Mouse (Mus musculus) embryo, embryonic 9.5 days (tissue): ENCODE results near the gene Nfkbiz.

Experiments used
- DNase-seq: peaks from one replicate; pipeline ENCODE4 v3.0.0-alpha.2; 2017; ENCODE audit errors: extremely low spot score

Nfkbiz gene

GRCm38 (mm10) chr16:55804799-55805198 lies 33.9 kb downstream of the Nfkbiz start:
- DNase-seq, result no peak

DNA sequence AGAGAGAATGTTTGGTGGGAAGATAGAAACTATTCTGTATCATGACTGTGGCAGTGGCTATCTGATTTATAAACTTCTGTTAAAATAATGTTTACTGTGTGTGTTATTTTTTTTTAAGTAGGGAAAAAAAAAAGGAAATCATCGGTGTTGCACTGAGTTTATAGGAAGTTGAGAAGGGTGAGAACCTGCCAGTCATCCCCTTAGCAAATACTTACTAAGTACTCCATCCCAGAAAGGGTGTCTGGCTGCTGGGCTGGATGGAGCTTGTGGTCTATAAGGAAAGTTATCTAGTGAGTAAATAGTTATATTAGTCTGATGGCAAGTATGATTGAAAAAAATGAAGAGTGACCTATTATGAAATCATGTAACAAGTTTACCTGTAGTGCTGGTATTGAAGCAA lies 37.1 kb downstream of the Nfkbiz start:
- DNase-seq, result no peak

DNA sequence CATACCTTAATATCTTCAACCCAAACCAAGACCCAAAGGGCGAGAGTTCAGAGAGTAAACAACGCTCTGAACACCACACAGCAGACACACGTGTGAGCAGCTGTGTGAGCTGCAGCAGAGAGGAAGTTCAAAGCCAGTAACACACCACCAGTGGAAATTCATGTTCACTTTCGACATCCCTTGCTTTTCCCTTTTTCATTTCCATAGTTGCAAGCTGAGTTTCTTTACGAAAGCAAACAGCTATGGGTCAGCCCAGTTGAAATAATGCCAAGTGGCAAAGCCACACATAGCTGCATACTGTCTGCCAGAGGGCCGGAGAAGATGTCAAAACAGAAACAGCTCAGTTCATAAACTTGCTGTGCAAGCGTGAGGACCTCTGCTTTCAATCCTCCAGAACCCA lies 39.9 kb downstream of the Nfkbiz start:
- no peak for DNase-seq

DNA sequence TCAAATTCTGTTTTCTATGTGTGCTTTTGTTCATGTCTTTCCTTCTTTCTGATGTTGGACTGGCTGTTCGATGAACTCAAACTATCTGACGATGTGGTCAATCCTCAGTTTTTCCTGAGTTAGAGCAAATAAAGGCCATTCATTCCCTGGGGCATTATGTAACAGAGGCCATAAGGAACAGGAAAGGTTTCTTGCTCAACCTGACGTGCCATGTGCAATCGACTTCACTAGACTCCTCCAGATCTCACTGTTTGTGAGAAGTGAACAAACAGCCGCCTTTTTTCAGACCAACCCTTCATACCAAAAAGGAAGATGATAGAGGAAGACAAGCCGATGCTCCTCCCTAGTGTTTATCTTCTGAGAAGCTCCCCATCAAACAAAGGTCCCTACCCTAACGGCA lies 48.4 kb downstream of the Nfkbiz start:
- no peak for DNase-seq

GRCm38 (mm10) chr16:55789291-55789690 lies 49.4 kb downstream of the Nfkbiz start:
- DNase-seq, result no peak

DNA sequence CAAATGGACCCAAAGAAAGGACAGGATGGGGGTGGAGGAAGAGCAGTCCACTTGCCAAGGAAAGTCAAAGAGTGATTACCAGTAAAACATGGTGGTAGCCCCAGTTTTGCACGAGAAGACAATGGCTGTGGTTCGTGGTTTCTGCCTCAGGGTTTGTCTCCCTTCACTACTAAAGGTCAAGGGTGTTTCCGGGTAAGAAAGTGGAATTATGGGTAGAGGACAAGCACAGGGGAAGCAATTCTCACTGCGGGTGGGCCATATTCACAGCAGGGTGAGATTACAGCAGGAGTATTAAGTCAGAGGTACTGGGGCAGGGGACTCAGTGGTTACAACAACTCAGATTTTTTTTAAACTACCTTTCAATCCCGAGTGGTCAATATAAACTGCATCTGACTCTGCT lies 50.0 kb downstream of the Nfkbiz start:
- no peak for DNase-seq

GRCm38 (mm10) chr16:55787385-55788072 lies 51.2 kb downstream of the Nfkbiz start:
- DNase-seq, result no peak

DNA sequence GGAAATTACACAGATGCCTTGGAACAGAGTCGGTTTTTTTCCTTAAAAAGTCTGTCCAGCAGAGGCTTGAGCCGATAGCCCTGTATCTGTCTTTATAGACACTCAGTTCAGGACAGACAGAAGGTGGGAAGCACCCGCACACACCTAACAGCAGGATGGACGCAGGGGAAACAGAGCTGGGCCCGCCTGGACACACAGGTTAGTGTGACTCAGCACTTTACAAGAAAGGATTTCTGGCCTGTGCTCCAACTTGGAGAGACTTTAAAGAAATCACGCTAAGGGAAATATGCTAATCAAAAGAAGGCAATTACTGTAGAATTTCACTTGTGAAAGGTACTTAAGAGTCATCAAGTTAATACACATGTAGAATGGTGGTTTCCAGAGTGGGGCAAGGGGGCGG lies 54.3 kb downstream of the Nfkbiz start:
- DNase-seq, result no peak

DNA sequence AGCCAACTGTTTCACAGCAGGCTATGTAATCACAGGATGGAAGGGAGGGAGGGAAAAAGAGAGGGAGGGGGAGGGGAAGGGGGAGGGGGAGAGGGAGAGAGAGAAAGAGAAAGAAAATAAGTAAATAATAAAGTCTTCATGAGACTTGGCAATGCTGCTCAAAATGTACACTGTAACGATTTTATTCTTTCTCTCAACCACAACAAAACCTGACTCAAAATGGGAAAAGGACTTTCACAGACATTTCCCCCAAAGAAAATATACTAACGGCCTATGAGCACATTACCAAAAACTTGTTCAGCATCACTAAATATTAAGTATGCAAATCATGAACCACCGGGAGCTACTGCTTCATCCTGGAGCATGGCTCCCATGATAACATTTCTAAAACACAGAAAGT lies 54.8 kb downstream of the Nfkbiz start:
- DNase-seq, result no peak

- no peak for DNase-seq
Observed at GRCm38 (mm10) chr16:55782911-55783310, 55.8 kb downstream of the Nfkbiz start.

DNA sequence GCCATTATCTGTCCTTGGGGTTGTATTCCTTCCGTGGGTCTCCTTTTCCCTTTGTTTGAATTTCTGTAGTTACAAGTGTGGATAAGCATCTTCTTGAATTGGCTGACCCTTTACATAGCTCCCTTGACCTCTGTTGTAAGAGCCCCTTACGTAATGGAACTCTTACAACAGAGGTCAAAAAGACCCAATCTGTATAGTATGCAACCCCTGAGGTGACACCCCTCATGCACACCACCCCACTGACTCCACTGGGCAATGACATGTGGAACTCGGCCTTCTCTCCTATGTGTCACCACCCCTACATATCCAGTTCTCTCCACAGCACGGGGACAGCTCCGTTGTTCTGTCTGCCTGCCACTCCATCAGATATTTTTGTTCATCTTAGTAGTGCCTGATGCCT lies 56.9 kb downstream of the Nfkbiz start:
- no peak for DNase-seq

DNA sequence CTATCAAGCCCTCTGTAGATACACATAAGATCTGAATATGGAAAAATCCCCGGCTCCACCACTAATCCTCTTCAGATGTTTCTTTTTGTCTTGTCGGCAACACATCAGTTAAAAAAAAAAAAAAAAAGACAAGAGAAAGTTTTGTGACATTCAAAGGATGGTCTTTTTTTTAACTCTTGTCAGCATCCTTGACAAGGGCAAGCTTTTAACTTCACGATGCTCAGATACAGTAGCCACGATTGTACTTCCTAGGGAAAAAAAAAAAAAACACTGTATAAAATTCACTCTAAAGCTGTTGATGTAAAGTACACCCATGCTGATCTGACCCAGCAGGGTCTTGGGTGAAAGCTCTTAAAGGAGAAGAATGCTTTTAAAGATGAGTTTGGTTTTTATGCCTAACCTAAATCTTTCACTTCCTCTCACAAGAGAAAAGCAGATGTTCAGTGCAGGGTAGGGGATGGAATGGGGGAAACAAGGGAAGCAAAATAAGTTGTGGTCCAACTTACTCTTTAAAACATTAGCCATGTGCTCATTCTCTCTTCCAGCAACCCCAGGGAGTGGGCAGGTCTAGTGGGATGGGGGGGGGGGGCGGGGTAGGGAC lies 57.6 kb downstream of the Nfkbiz start:
- DNase-seq, result no peak

- no peak for DNase-seq
Observed at GRCm38 (mm10) chr16:55776329-55776728, 62.4 kb downstream of the Nfkbiz start.

DNA sequence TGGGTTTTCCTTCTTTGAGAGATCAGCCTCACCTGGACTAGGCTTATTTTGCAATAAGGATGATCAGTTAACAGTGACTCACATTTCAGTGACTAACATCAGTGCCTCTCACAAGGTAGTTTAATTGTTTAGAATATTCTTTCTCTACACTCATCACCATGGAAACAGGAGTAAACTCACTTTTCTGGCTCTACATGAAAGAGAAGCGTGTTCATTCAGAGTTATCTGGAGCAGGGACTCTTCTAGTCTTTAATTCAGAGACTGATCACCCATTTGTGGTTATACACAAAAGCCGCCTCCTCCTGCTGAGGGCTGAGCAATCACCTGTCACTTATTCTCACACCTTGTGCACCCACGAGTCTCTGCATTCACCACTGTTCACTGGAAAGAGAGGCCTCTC lies 68.5 kb downstream of the Nfkbiz start:
- DNase-seq, result no peak
